Mouse (Mus musculus): Measurements from ENCODE around the gene Slc5a9. TPM values are rescaled to one million over a fixed set of nuclear protein-coding genes. Genes with fewer than 3 reads are reported as not detected.

Gene Slc5a9
- polyA plus RNA-seq (2017; shearing (Covaris generic)) = under 1 TPM; 0.39 to 0.42 TPM

DNA sequence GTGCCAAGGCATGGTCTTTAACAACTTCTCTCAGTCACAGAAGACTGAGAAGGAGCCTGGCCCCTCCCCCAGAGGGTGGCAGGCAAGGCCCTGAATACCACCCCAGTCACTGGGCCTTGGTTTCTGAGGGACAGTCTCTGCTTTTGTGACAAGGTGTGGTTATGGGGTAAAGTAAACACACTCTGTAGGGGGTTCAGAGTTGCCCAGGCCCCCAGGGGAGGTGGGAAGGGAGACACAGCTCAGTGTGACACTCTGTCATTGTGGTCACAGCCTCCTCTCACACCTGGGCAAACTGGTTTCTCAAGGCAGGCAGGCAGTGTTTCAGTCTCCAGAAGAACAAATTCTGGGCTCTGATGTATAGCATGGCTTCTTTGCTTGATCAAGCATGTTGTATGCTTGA, at the start of gene Slc5a9:
Gene Slc5a9 (minus strand): TSS at position 144 of the 400 bp plus-strand sequence.

GRCm38 (mm10) chr4:111919092-111919491, 16.4 kb upstream of the Slc5a9 start, which contains the start of gene Skint8:
TSS of gene Skint8 (plus strand) at chr4:111919392.

Other genes starting within 250 kb of the Slc5a9 start
- gene Spata6, start 182.9 kb downstream of the Slc5a9 start, polyA plus RNA-seq (2017; shearing (Covaris generic)) = 10 to 100 TPM; 37.8 to 45.8 TPM
- gene Skint8, start 16.5 kb upstream of the Slc5a9 start, polyA plus RNA-seq (2017; shearing (Covaris generic)) = under 1 TPM in 1 of 2 experiments, not detected in 1; 0.33 TPM
- gene Skint7, start 70.0 kb upstream of the Slc5a9 start, polyA plus RNA-seq (2017; shearing (Covaris generic)) = not detected
- gene Skint1, start 103.4 kb upstream of the Slc5a9 start, polyA plus RNA-seq (2017; shearing (Covaris generic)) = 1 to 10 TPM in 1 of 2 experiments, under 1 TPM in 1; 0.30 to 1.2 TPM
- gene Skint4, start 169.1 kb upstream of the Slc5a9 start, polyA plus RNA-seq (2017; shearing (Covaris generic)) = not detected

All from inflammation-experienced regulatory T-cells (primary cell).